Mouse (Mus musculus) heart, postnatal 10 days (tissue): ENCODE data around the gene Rgs17. TPM values are rescaled to one million over a fixed set of nuclear protein-coding genes. Genes with fewer than 3 reads are reported as not detected.
A peak's percentile ranks its signal among the peaks of the same experiment; 100 is the strongest.
"Not testable (repeated sequence)": the region's sequence is repeated elsewhere in the genome, so short reads cannot be mapped to it uniquely, and the experiment has no call there.

Experiments used
- DNase-seq, 2 experiments: peaks; one replicate each; pipeline ENCODE4 v3.0.0; 2021
- intact Hi-C: fragments of 180-260 bp; cut with DNase I; formaldehyde crosslinking; loops from one replicate; pipeline ENCODE4 v1.15.1; 2025
- total RNA-seq, 2 experiments: library from RNA; stranded (reverse); gene quantifications; 2 replicates each; pipeline ENCODE4 v1.2.3; 2021

Rgs17 gene
- total RNA-seq: 1 to 10 TPM in 1 of 2 experiments, under 1 TPM in 1; 0.82 to 1.4 TPM

- intact Hi-C loops: no loop called here
Measured at GRCm38 (mm10) chr10:5922294-5922828, at the start of gene Rgs17. Gene Rgs17, minus strand, starts transcription at chr10:5922400.

GRCm38 (mm10) chr10:5967655-5968054 lies 45.5 kb upstream of the Rgs17 start:
- intact Hi-C loops: no loop called here

More at GRCm38 (mm10) chr10:5922294-5922828, at the start of gene Rgs17:
- DNase-seq: peak; percentile 41 to 45

GRCm38 (mm10) chr10:5953787-5954186 lies 31.6 kb upstream of the Rgs17 start:
- DNase-seq, intact Hi-C loops: not testable (repeated sequence)

More at GRCm38 (mm10) chr10:5967655-5968054, 45.5 kb upstream of the Rgs17 start:
- DNase-seq: no peak

GRCm38 (mm10) chr10:5924261-5924660 lies 2.1 kb upstream of the Rgs17 start:
- intact Hi-C loops: no loop called here
- no peak for DNase-seq

- DNase-seq: peak in 1 of 2 experiments; percentile 2
- intact Hi-C loops: no loop called here
Measured at GRCm38 (mm10) chr10:5923096-5923495, 896 bp upstream of the Rgs17 start.

- intact Hi-C loops: no loop called here
- no peak for DNase-seq
Measured at GRCm38 (mm10) chr10:5921771-5922170, 429 bp downstream of the Rgs17 start.

GRCm38 (mm10) chr10:5921031-5921551 lies 1.1 kb downstream of the Rgs17 start:
- intact Hi-C loops: no loop called here
- peak; percentile 3 to 4 for DNase-seq

- DNase-seq: no peak
- intact Hi-C loops: no loop called here
Measured at GRCm38 (mm10) chr10:5904399-5904798, 17.8 kb downstream of the Rgs17 start.

- intact Hi-C loops: no loop called here
- no peak for DNase-seq
Measured at GRCm38 (mm10) chr10:5901777-5902176, 20.4 kb downstream of the Rgs17 start.

- intact Hi-C loops: no loop called here
- no peak for DNase-seq
Measured at GRCm38 (mm10) chr10:5900731-5901130, 21.5 kb downstream of the Rgs17 start.

GRCm38 (mm10) chr10:5877106-5877505 lies 45.1 kb downstream of the Rgs17 start:
- no peak for DNase-seq
- intact Hi-C loops: no loop called here

- DNase-seq: no peak
- intact Hi-C loops: no loop called here
Measured at GRCm38 (mm10) chr10:5871081-5871480, 51.1 kb downstream of the Rgs17 start.

- DNase-seq: peak; percentile 7 to 24
- intact Hi-C loops: no loop called here
Measured at GRCm38 (mm10) chr10:5867981-5868552, 54.1 kb downstream of the Rgs17 start.

GRCm38 (mm10) chr10:5865996-5866395 lies 56.2 kb downstream of the Rgs17 start:
- DNase-seq: peak in 1 of 2 experiments; percentile 1
- intact Hi-C loops: no loop called here

- DNase-seq: no peak
Measured at GRCm38 (mm10) chr10:5862669-5863068, 59.5 kb downstream of the Rgs17 start.

GRCm38 (mm10) chr10:5860849-5861248 lies 61.4 kb downstream of the Rgs17 start:
- intact Hi-C loops: no loop called here
- no peak for DNase-seq

More at GRCm38 (mm10) chr10:5862669-5863068, 59.5 kb downstream of the Rgs17 start:
- intact Hi-C loops: no loop called here

- intact Hi-C loops: no loop called here
Measured at GRCm38 (mm10) chr10:5859729-5860128, 62.5 kb downstream of the Rgs17 start.

GRCm38 (mm10) chr10:5857996-5858549 lies 64.1 kb downstream of the Rgs17 start:
- intact Hi-C loops: no loop called here
- no peak for DNase-seq

More at GRCm38 (mm10) chr10:5859729-5860128, 62.5 kb downstream of the Rgs17 start:
- DNase-seq: no peak

GRCm38 (mm10) chr10:5853290-5853868 lies 68.8 kb downstream of the Rgs17 start:
- DNase-seq: no peak
- intact Hi-C loops: no loop called here

GRCm38 (mm10) chr10:5846939-5847338 lies 75.3 kb downstream of the Rgs17 start:
- intact Hi-C loops: loop anchor here (5.0 kb wide), 2 partner anchors 845 to 1230 kb away; no protein-coding TSS in a partner anchor
- DNase-seq: no peak

- intact Hi-C loops: loop anchor here (5.0 kb wide), 1 partner anchor 39 kb away; no protein-coding TSS in a partner anchor
Measured at GRCm38 (mm10) chr10:5841369-5841768, 80.8 kb downstream of the Rgs17 start.

More at GRCm38 (mm10) chr10:5841369-5841768, 80.8 kb downstream of the Rgs17 start:
- peak; percentile 47 to 64 for DNase-seq
